Mouse (Mus musculus) NIH3T3 (cell line): ENCODE results near the gene Matn4.

Source experiments
- DNase-seq: peaks from one replicate; pipeline ENCODE4 v3.0.0-alpha.2; 2012; ENCODE audit warnings: low read depth

The Matn4 gene

GRCm38 (mm10) chr2:164407708-164408107 lies 2.7 kb upstream of the Matn4 start:
- peak; percentile 91 for DNase-seq

DNA sequence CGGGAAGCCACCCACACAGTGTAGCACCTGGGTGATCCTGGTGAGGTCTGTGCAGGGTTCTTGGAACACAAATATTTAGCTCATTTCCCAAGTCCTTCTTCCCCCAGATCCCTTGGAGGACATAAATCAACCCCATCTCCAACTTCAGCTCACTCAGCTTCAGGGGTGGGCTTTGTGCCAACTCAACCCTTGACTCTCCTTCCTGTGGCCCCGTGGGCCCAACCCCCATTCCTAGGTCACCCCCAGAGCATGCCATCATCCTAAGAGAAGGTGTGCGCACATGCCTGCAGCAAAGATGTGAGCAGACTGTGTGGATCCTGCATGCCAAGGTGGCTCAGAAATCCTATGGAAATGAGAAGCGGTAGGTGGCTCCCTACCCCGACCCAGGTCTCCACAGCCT lies 559 bp upstream of the Matn4 start:
- no peak for DNase-seq

DNA sequence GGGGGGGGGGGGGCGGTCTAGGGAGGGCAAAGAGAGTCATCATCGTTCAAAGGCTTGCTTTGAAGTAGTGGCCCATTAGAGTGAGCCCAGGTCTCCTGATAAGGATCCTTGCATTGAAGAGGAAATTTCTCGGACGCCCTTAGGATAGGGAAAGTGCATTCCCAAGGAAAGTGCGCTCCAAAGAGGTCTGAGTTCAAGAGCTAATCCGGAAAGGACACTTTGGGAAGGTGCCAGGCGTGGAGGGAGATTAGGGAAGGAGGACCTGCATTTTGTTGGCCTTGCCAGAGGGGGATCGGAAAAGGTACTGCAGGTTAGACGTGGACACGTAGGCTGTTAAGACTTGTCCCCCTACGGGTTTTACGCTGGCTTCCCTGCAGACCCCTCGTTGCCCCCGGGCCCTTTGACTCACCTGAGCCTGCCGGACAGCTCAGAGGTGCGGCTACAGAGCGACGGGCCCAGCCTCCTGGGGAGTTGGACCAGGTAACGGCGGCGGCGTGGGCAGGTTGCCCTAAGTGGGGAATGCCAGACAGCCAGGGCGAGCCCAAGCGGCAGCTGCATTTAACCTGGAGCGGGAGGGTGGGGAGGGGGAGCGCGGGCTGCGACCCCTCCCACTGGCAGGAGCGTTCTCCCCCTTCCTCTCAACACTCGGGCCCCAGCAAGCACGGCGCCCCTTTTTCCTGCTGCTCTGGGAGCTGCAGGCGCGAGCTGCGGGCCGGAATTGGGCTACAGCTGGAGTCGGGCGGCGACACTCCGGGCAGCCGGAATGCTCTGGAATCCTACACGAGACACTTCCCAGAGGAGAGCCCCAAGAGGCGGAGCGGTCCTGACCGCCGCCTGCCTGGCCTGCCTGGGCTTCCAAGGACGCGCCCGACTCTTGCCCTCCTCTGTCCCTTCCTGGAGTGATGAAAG lies 624 bp downstream of the Matn4 start:
- DNase-seq, result no peak

DNA sequence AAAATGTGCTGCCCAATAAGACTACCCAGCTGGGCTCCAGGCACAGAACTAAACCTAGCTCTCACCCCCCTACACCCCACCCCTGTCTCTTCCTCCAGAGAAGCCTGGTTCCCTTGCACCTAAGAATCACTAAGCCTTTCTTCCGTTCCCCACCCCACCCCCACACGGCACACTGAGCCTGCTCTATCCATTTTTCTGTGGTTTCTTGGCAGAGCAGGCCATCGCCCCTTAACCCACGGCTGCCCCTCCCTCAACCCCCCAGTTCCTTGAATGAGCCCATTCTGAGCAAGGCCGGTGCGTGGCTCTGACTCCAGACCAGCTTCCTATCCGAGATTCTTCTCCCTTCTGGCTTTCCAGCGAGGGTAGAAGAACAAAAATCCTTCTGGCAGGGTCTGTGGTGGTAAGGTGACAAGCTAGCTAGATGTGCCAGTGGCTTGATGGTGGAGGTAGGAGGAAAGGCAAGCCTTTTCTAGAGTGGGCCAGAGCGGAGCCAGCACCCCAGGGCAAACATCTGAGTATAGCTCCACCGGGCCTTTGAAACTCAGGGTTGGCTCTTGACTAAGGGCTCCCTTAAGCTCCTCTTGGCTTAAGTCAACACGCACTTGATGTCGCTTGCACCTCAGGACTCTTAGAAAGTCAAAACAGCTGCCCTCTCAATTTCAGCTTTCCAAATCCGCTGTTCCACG lies 1.4 kb downstream of the Matn4 start:
- peak; percentile 29 for DNase-seq

DNA sequence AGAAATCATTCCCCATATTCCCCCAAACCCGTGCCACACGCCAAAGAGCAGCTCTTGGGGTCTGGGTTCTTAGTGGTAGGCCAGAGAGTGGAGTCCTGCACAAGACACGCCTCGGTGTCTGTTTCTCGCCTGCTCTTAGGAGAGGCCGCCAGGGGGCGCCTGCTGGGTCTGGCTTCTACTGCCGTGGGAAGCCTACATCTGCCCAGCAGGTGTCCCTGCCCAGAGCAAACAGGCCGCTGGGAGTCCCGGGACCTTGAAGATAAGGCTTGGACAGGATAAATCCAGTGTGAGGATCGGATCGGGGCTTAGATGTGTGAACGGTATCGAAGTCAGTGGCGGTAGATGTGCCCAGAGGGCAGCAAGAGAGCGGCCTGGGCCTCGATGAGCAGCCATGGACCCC lies 2.1 kb downstream of the Matn4 start, which contains the start of gene Rbpjl:
TSS of gene Rbpjl (plus strand) at position 236 of the 400 bp plus-strand sequence.
- DNase-seq, result peak; percentile 81

DNA sequence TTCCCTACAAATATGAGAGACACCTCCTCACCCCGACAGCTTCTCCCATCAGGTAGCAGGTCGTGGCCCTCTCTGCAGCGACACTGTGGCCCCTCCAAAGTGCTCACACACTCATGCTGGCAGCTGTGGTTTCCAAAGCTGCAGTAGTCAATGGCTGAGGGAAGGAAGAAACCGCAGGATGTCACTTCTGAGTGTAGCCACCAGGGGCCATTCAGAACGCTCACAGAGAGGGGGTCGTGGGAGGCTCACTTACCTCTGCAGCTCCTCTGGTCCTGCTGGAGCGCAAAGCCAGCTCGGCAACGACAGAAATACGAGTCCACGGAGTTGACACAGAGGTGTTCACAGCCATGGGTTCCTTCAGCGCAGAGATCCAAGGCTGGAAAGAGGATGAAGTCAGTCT lies 8.0 kb downstream of the Matn4 start:
- no peak for DNase-seq

- DNase-seq, result no peak
These were observed 8.9 kb downstream of the Matn4 start for GRCm38 (mm10) chr2:164396076-164396475.

DNA sequence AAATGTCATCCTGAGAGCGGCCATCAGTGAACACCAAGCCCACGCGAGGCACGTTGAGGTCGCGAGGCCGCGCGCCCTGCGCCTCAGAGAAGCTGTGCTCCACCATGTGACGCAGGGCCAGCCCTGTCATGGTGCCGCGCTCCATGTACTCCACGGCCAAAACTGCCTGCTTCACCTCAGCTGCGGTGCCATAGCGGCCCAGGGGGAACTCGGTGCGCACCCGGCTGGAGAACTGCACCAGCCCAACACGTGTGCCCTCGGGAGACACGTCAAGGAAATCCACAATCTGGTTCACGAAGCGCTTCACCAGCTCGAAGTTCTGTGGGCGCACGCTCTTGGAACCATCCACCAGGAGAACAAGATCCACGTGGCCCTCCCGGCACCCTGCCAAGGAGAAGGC lies 11.8 kb downstream of the Matn4 start:
- DNase-seq, result no peak

DNA sequence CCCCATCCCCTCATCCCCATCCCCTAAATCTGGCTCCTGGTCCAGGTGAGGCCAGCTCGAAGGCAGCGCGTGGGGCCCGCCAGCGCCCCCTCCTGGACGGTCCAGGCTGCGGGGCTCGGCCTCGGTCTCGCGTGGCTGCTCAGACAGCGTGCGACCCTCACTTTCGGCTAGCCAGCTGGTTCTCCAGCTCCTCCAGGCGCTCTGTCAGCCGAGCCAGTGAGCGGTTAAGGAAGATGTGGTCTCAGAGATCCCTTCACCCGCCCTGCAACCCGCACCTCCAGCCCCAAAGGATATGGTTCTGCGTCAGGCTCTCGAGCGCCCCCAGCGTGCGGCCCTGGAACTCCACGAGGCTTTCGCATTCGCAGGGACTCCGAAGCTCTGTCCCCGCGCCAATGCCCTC lies 15.5 kb downstream of the Matn4 start:
- peak; percentile 75 for DNase-seq

GRCm38 (mm10) chr2:164389020-164389419 lies 15.9 kb downstream of the Matn4 start, which contains the start of gene Slpi:
Gene Slpi (minus strand): TSS chr2:164389095.
- no peak for DNase-seq

DNA sequence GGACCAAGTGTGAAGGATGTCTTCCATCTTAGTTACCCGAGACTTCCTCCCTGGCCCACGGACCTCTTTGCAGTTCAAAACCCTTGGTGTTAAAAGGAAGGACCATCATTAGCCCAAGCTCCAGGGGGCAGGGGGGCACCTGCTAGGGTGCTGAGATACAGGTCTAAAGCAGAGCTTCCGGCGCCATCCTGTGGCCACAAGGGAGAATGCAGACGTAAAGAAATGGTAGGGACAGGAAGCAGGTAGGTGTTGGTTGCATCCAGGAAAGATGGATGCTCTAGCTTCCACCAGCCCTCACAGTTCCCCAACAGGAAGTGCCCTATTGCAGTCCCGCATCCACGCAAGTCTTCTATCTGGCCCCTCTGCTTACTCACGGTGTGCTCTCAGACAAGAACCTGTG lies 18.0 kb downstream of the Matn4 start:
- DNase-seq, result peak; percentile 67

- peak; percentile 94 for DNase-seq
These were observed 18.8 kb downstream of the Matn4 start for GRCm38 (mm10) chr2:164385927-164386763.

DNA sequence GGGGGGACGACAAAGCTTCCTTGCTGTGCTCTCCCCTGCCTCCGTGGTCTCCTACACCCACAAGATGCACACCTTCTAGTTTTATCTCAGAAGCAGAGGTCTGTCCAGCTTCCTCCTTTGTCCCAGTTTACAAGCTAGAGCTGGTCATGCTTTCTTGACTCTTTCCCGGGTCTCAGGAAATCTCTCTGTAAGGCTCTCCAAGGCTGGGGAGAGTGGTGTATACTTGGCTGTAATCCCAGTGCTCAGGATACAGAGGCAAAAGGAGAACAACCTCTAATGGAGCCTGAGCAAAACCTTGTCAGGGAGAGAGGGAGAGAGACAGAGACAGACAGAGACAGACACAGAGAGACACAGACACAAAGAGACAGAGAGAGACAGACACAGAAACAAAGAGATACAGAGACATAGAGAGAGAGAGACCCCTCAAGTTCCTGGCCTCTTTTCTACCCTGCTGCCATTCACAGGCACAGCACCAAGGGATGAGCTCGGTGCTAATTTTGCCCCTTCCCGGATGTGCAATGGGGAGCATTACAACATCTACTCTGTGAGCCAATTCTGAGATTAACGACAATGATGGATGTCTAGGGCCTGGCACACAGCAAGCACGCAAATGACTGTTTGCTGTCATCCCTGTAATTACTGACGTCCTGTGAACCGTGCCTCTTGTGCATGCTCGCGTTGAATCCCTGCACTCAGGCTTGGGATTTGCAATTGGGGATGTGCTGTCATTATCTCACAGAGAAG lies 21.1 kb downstream of the Matn4 start:
- peak; percentile 73 for DNase-seq

- no peak for DNase-seq
These were observed 22.0 kb downstream of the Matn4 start for GRCm38 (mm10) chr2:164382971-164383370.

DNA sequence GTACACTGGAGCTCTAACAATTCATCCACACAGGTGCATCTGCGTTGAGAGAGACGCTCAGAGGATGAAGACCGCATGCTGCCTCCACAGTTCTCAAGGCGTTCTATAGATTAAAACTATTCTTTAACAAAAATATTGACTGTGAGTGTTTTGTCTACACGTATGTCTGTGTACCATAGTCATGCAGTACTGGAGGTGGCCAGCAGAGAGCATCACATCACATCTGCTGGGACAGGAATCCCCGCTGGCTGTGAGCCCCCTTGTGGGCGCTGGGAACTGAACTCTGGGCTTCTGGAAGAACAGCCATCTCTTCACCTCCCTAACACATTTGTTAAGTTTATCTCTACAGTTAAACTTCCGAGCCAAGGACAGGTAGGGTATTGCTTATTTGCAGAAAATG lies 23.2 kb downstream of the Matn4 start:
- DNase-seq, result no peak

GRCm38 (mm10) chr2:164377478-164378426 lies 27.2 kb downstream of the Matn4 start:
- DNase-seq, result peak; percentile 54

DNA sequence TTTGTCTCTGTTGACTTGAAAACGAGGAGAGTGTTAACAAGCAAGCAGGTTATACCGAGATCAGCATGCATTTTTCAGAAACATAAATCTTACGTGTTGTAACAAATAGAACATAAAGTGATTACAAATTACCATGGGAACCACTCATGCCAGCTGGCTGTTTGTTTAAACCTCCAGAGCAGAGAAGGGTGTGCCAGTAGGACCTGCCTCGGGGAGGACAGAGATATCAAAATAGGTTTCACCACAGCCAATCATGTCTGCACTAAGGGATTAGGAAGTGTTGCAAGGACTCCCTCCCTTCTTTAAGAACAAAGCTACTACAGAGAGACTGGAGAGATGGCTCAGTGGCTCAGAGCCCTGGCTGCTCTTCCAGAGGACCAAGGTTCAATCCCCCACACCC lies 31.8 kb downstream of the Matn4 start:
- peak; percentile 77 for DNase-seq

GRCm38 (mm10) chr2:164372408-164373053 lies 32.4 kb downstream of the Matn4 start:
- peak; percentile 48 for DNase-seq

- peak; percentile 52 for DNase-seq
These were observed 33.6 kb downstream of the Matn4 start for GRCm38 (mm10) chr2:164371371-164371770.

GRCm38 (mm10) chr2:164368620-164369105 lies 36.3 kb downstream of the Matn4 start:
- no peak for DNase-seq
